Mouse (Mus musculus) hindbrain, embryonic 11.5 days (tissue): ENCODE results near the gene Sult2a7. TPM values are rescaled to one million over a fixed set of nuclear protein-coding genes. Genes with fewer than 3 reads are reported as not detected.

ENCODE experiments used
- ATAC-seq: fragments of 200-750 bp; cut with Nextera tagmentation; 2 replicates; pipeline ENCODE4 v1.8.0; 2017; ENCODE audit warnings: mild to moderate bottlenecking, moderate TSS enrichment, moderate library complexity; ENCODE audit not compliant: low FRiP score
- DNase-seq: peaks from one replicate; pipeline ENCODE4 v3.0.0-alpha.2; 2015; ENCODE audit warnings: low spot score
- H3K27ac ChIP-seq: fragments of 300-500 bp; sonication (generic); 2 replicates; pipeline ENCODE4 v1.5.1; 2014; ENCODE audit warnings: mild to moderate bottlenecking, low read depth, low read length
- H3K27me3 ChIP-seq: fragments of 300-500 bp; sonication (generic); 2 replicates; pipeline ENCODE4 v1.6.1; 2014; ENCODE audit warnings: mild to moderate bottlenecking, low read length, moderate library complexity, mixed read lengths; ENCODE audit not compliant: control insufficient read depth, insufficient read depth
- H3K36me3 ChIP-seq: fragments of 300-500 bp; sonication (generic); 2 replicates; pipeline ENCODE4 v1.6.1; 2014; ENCODE audit warnings: mild to moderate bottlenecking, low read length, moderate library complexity, mixed read lengths; ENCODE audit not compliant: control insufficient read depth, insufficient read depth
- H3K4me1 ChIP-seq: fragments of 300-500 bp; sonication (generic); replicated peaks from 2 replicates; pipeline ENCODE4 v1.6.1; 2014; ENCODE audit warnings: low read length, mixed read lengths; ENCODE audit not compliant: control insufficient read depth, insufficient read depth
- H3K4me2 ChIP-seq: fragments of 300-500 bp; sonication (generic); replicated peaks from 2 replicates; pipeline ENCODE4 v1.6.1; 2014; ENCODE audit warnings: mild to moderate bottlenecking, low read depth, low read length
- H3K4me3 ChIP-seq: fragments of 300-500 bp; sonication (generic); 2 replicates; pipeline ENCODE4 v1.5.1; 2014; ENCODE audit warnings: low read depth, low read length
- H3K9ac ChIP-seq: fragments of 300-500 bp; sonication (generic); 2 replicates; pipeline ENCODE4 v1.6.1; 2014; ENCODE audit warnings: low read depth, low read length
- H3K9me3 ChIP-seq: fragments of 300-500 bp; sonication (generic); 2 replicates; pipeline ENCODE4 v1.6.1; 2016; ENCODE audit warnings: low read length; ENCODE audit not compliant: control insufficient read depth
- WGBS: fragments of 180-500 bp; shearing (Covaris S2); extraction: QIAGEN DNeasy Blood & Tissue Kit; methylation state at CpG from one replicate; pipeline ENCODE4 v1.1.7; 2014; 5-methylcytosine and 5-hydroxymethylcytosine counted together
- polyA plus RNA-seq: library from polyadenylated mRNA; unstranded; fragments of >200 nt; fragmentation: Nextera tagmentation; extraction: Ambion mirVana; gene quantifications from 2 replicates; pipeline ENCODE4 v1.2.1, GENCODE M21; 2014

Sult2a7 gene
- not detected in 2 replicates for polyA plus RNA-seq

DNA sequence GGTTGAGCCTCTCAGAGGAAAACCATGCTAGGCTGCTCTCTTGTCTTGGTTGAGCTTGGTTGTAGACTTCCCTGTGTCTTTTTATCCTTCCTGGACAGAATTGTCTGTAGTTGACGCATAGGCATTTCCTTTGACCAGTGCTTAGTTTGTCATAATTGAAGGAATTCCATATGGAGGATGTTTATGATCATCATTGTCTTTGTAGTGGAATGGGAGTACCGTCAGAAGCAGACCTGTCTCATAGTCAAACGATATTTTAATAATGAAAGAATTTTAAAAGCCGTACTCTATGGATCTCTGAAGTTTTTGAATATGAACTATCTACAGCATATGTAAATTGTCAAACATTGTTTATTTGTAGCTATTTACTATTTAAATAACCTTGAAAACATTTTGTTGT lies at the start of gene Sult2a7:
Gene Sult2a7, minus strand, starts transcription at position 101 of the 400 bp plus-strand sequence.
- H3K36me3 ChIP-seq, result no peaks in the 10 kb centered on the region
- ATAC-seq (no peak), DNase-seq (no peak)
- H3K9ac ChIP-seq, result no peak within 1 kb of the TSS
- no peak within 1 kb of the TSS for H3K4me2 ChIP-seq
- no peaks in the 10 kb centered on the region for H3K4me1 ChIP-seq
- H3K27me3 ChIP-seq, result no peaks in the 10 kb centered on the region
- H3K9me3 ChIP-seq, result peaks cover 8% of the 10 kb centered on the region; the same call in 1 of the 2 replicates
- H3K27ac ChIP-seq, result no peak within 1 kb of the TSS
- no peak within 1 kb of the TSS for H3K4me3 ChIP-seq
- WGBS, result 90% methylated on average over 4 of the region's 4 CpGs

DNA sequence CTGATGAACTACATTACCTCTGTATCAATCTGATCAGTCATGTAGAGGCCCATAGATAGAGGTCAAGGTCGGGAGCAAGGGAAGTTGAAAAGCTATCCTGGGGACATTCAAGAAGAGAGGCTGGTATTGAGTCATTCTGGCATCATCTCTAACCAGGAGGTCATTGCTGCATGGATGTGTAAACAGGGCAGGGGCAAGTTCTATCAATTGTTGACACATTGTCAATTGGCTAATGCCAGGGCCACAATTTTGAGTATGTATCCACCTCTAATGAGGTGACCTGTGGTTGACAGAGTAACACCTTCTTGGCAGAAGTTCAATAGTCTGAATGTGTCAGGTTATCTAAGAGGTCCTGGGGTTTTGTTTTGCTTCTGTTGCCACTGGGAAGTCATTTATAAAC lies 31.2 kb upstream of the Sult2a7 start:
- H3K4me3 ChIP-seq, result no peak overlapping the region

DNA sequence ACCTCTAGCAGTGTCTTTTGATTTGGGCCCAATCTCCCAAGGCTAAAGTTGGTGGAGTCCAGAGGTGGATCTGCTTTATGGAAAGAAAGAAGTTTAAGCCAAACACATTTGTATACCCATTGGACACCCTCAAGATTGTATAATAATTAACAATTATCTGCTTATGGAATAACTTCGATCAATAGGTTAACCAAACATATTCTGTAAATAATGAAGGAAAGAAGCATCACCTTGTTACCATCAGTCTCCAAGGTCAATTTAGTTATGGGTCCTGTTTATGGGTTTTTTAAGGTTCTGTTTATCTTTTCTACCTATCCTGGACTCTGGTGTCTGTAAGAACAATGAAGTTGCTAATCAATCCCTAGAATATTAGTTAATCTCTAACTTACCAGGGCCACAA lies 28.6 kb upstream of the Sult2a7 start:
- DNase-seq, result no peak
- Histone ChIP-seq H3K36me3 (no peaks in the 10 kb centered on the region), H3K27ac (no peak overlapping the region), H3K9me3 (peaks cover 3% of the 10 kb centered on the region; the same call in 1 of the 2 replicates), H3K27me3 (no peaks in the 10 kb centered on the region), H3K4me3 (no peak overlapping the region), H3K4me1 (no peaks in the 10 kb centered on the region), H3K9ac (no peak overlapping the region), H3K4me2 (no peak overlapping the region)
- WGBS, result 84% methylated on average over 1 of the region's 1 CpGs
- no peak for ATAC-seq

More for the DNA sequence above, 31.2 kb upstream of the Sult2a7 start:
- Histone ChIP-seq H3K9me3 (peaks cover 5% of the 10 kb centered on the region; the same call in 1 of the 2 replicates), H3K9ac (no peak overlapping the region), H3K27me3 (no peaks in the 10 kb centered on the region), H3K4me2 (no peak overlapping the region), H3K36me3 (no peaks in the 10 kb centered on the region), H3K4me1 (no peaks in the 10 kb centered on the region), H3K27ac (no peak overlapping the region)
- DNase-seq (no peak), ATAC-seq (no peak)
- 77% methylated on average over 1 of the region's 1 CpGs for WGBS

DNA sequence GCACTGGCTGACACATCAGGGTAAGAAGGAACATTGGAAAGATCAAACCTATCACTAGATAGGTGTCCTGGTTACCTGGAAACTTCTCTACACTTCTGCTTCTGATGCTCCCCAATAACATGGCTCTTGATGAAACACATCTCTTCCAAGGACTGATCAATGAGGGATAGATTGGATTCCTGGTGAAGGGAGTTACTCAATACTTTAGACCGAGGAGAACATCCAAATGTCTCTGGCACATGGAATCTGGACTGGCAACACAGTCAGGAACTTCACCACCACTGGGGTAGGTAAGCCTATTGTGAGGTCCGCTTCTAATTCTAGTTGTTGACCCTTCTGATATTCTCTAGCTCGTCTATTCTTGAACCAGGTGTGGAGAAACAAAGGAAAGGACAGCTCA lies 24.3 kb upstream of the Sult2a7 start:
- ATAC-seq (no peak), DNase-seq (no peak)
- no peak overlapping the region for H3K4me2 ChIP-seq
- H3K4me1 ChIP-seq, result no peaks in the 10 kb centered on the region
- no peaks in the 10 kb centered on the region for H3K27me3 ChIP-seq
- no peak overlapping the region for H3K27ac ChIP-seq
- no peak overlapping the region for H3K4me3 ChIP-seq
- H3K9me3 ChIP-seq, result peaks cover 3% of the 10 kb centered on the region; the same call in 1 of the 2 replicates
- no peaks in the 10 kb centered on the region for H3K36me3 ChIP-seq
- 77% methylated on average over 3 of the region's 3 CpGs for WGBS
- no peak overlapping the region for H3K9ac ChIP-seq

DNA sequence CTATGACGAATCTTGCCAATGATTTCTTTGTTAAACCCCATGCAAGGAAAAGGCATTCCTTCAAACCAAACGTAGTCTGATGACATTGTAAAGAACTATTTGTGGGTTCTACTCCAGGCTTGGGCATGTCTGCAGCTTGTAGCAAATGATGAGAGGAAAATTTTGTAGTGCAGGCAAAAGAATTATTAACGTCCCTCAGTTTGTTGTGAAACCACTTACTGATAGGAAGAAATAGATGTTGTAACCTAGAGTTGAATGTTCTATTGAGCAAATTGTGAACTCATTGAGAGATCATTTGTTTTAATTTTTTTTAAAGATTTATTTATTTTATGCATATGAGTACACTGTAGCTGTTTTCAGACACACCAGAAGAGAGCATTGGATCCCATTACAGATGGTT lies 1.1 kb downstream of the Sult2a7 start:
- H3K27me3 ChIP-seq, result no peaks in the 10 kb centered on the region
- no peak overlapping the region for H3K27ac ChIP-seq
- no peaks in the 10 kb centered on the region for H3K4me1 ChIP-seq
- no peak overlapping the region for H3K9ac ChIP-seq
- no peak overlapping the region for H3K4me3 ChIP-seq
- 69% methylated on average over 3 of the region's 3 CpGs for WGBS
- no peak for ATAC-seq
- DNase-seq, result no peak
- no peaks in the 10 kb centered on the region for H3K36me3 ChIP-seq
- no peak overlapping the region for H3K4me2 ChIP-seq
- peaks cover 8% of the 10 kb centered on the region; the same call in 1 of the 2 replicates for H3K9me3 ChIP-seq

DNA sequence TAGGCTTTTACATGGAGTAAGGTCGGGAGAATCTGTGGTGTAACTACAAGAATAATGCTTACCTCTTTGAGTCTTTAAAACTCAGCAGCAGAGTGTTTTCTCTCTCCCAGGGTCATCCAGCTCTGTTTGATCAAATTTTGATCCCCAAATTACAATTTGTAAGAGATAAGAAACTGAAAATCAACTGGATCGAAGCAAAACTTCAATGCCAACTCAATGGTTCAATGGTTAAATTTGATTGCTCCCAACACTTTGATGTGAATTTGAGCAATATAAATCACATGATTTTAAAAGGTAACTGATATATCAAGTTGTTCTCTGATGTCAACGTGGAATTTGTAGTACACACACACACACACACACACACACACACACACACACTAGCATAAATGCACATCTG lies 47.5 kb downstream of the Sult2a7 start, which contains the start of gene Sult2a8:
Gene Sult2a8, minus strand, starts transcription at position 236 of the 400 bp plus-strand sequence.
- ATAC-seq (no peak), DNase-seq (no peak)
- Histone ChIP-seq H3K36me3 (no peaks in the 10 kb centered on the region), H3K4me3 (no peak within 1 kb of the TSS), H3K27me3 (no peaks in the 10 kb centered on the region), H3K9ac (no peak within 1 kb of the TSS), H3K4me1 (no peaks in the 10 kb centered on the region), H3K27ac (no peak within 1 kb of the TSS), H3K9me3 (no peaks in the 10 kb centered on the region), H3K4me2 (no peak within 1 kb of the TSS)
- WGBS, result 68% methylated on average over 3 of the region's 3 CpGs

DNA sequence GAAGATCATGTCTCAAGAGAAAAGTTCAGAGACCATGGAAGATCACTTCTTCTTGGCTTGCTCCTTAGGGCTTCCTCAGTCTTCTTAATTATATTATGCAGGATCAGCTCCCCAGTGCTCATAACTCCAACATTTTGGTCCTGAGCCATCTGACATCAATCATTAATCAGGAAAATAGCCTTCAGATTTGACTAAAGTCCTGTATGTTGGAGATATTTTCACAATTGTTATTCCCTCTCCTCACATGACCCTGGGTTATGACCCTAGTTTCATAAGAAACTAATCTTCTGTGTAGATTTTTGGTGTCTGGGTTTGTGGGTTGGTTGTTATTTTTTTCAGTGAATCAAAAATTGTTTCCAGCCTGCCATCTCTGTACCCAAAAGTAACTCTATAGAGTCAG lies 54.4 kb downstream of the Sult2a7 start:
- H3K36me3 ChIP-seq, result no peaks in the 10 kb centered on the region
- no peaks in the 10 kb centered on the region for H3K9me3 ChIP-seq
- no peak for ATAC-seq
- no peak for DNase-seq
- H3K4me3 ChIP-seq, result no peak overlapping the region
- no peaks in the 10 kb centered on the region for H3K27me3 ChIP-seq
- no peaks in the 10 kb centered on the region for H3K4me1 ChIP-seq
- H3K27ac ChIP-seq, result no peak overlapping the region
- no peak overlapping the region for H3K4me2 ChIP-seq
- H3K9ac ChIP-seq, result no peak overlapping the region

DNA sequence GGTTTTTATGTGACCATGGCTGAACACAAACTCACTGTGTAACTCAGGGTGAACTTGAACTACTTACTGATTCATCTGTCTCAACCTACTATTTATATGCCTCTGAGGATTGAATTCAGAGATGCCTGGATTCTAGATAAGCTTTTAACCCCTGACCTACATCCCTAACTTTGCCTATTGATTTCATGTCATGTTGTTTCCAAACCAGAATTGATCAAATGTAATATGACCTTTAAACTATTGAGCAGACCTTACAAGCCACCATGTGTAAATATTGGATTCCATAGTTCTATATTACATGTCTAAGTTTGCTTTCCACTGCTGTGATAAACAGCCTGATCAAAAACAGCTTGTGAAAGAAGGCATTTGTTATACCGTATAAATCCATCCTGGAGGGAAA lies 55.5 kb downstream of the Sult2a7 start:
- Histone ChIP-seq H3K9me3 (no peaks in the 10 kb centered on the region), H3K36me3 (no peaks in the 10 kb centered on the region), H3K27ac (no peak overlapping the region), H3K4me2 (no peak overlapping the region), H3K27me3 (no peaks in the 10 kb centered on the region), H3K4me3 (no peak overlapping the region), H3K4me1 (no peaks in the 10 kb centered on the region), H3K9ac (no peak overlapping the region)
- no peak for ATAC-seq
- no peak for DNase-seq
- WGBS, result 66% methylated on average over 1 of the region's 1 CpGs

DNA sequence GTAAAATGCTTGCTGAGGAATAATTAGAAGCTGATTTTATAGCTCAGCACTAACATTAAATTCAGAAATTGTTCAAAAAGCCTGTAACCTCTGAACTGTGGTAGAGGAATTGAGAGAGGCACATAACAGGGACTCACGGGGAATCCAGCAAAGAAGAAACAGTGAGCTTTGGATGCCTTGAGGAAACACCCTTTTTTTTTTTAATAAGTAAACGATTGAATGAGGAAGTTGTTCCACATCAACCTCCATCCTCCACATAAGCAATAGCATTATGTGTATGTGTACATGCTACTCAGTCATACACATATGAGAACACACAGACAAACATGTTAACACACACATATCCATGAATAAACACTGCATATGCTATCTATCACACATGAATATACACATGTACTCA lies 56.0 kb downstream of the Sult2a7 start:
- no peak for ATAC-seq
- no peak overlapping the region for H3K4me2 ChIP-seq
- 86% methylated on average over 2 of the region's 2 CpGs for WGBS
- H3K4me1 ChIP-seq, result no peaks in the 10 kb centered on the region
- no peaks in the 10 kb centered on the region for H3K9me3 ChIP-seq
- no peak overlapping the region for H3K4me3 ChIP-seq
- no peak overlapping the region for H3K9ac ChIP-seq
- H3K27me3 ChIP-seq, result no peaks in the 10 kb centered on the region
- no peak for DNase-seq
- H3K27ac ChIP-seq, result no peak overlapping the region
- no peaks in the 10 kb centered on the region for H3K36me3 ChIP-seq
